Mouse (Mus musculus) kidney, postnatal 14 days (tissue): ENCODE results near the gene Spire2.
A peak's percentile ranks its signal among the peaks of the same experiment; 100 is the strongest.
"Not testable (repeated sequence)": the region's sequence is repeated elsewhere in the genome, so short reads cannot be mapped to it uniquely, and the experiment has no call there.

Experiments used
- DNase-seq: peaks from one replicate; pipeline ENCODE4 v3.0.0; 2022; ENCODE audit warnings: mixed read lengths

The Spire2 gene

GRCm38 (mm10) chr8:123332262-123333090, at the start of gene Spire2:
TSS of gene Spire2 (plus strand) at chr8:123332713.
- DNase-seq, result peak; percentile 89

- DNase-seq, result not testable (repeated sequence)
Measured at GRCm38 (mm10) chr8:123282994-123283393, 49.5 kb upstream of the Spire2 start.

- no peak for DNase-seq
Measured at GRCm38 (mm10) chr8:123283991-123284390, 48.5 kb upstream of the Spire2 start.

GRCm38 (mm10) chr8:123284493-123284892, 48.0 kb upstream of the Spire2 start:
- DNase-seq, result no peak

- DNase-seq, result no peak
Measured at GRCm38 (mm10) chr8:123287362-123287761, 45.2 kb upstream of the Spire2 start.

- DNase-seq, result peak; percentile 21
Measured at GRCm38 (mm10) chr8:123290166-123290565, 42.3 kb upstream of the Spire2 start.

GRCm38 (mm10) chr8:123290679-123291078, 41.8 kb upstream of the Spire2 start:
- no peak for DNase-seq

GRCm38 (mm10) chr8:123291716-123292115, 40.8 kb upstream of the Spire2 start:
- DNase-seq, result no peak

- no peak for DNase-seq
Measured at GRCm38 (mm10) chr8:123292281-123292680, 40.2 kb upstream of the Spire2 start.

GRCm38 (mm10) chr8:123292785-123293184, 39.7 kb upstream of the Spire2 start:
- DNase-seq, result no peak

GRCm38 (mm10) chr8:123298301-123298700, 34.2 kb upstream of the Spire2 start:
- no peak for DNase-seq

- DNase-seq, result no peak
Measured at GRCm38 (mm10) chr8:123308738-123309137, 23.8 kb upstream of the Spire2 start.

GRCm38 (mm10) chr8:123317781-123318466, 14.6 kb upstream of the Spire2 start:
- DNase-seq, result no peak

GRCm38 (mm10) chr8:123318467-123318911, 14.0 kb upstream of the Spire2 start, which contains the start of gene Fanca:
TSS of gene Fanca (minus strand) at chr8:123318576.
- peak; percentile 96 for DNase-seq

- DNase-seq, result peak; percentile 64
Measured at GRCm38 (mm10) chr8:123319522-123320164, 12.9 kb upstream of the Spire2 start.

GRCm38 (mm10) chr8:123328552-123328951, 4.0 kb upstream of the Spire2 start:
- DNase-seq, result no peak

- DNase-seq, result no peak
Measured at GRCm38 (mm10) chr8:123329350-123329749, 3.2 kb upstream of the Spire2 start.

GRCm38 (mm10) chr8:123329961-123330360, 2.6 kb upstream of the Spire2 start:
- DNase-seq, result no peak

GRCm38 (mm10) chr8:123330701-123331100, 1.8 kb upstream of the Spire2 start:
- DNase-seq, result no peak

GRCm38 (mm10) chr8:123331301-123331700, 1.2 kb upstream of the Spire2 start:
- no peak for DNase-seq

GRCm38 (mm10) chr8:123331810-123332209, 703 bp upstream of the Spire2 start:
- DNase-seq, result no peak

- DNase-seq, result no peak
Measured at GRCm38 (mm10) chr8:123333091-123333587, 626 bp downstream of the Spire2 start.

GRCm38 (mm10) chr8:123333864-123334263, 1.4 kb downstream of the Spire2 start:
- no peak for DNase-seq
